Mouse (Mus musculus) G1E (cell line): Measurements from ENCODE around the gene Myoz2.

Experiments
- CTCF ChIP-seq: IDR thresholded peaks from 2 replicates; pipeline ENCODE4 v1.5.1; 2012; ENCODE audit warnings: low read depth, low read length, inconsistent platforms, mixed read lengths
- GATA1 ChIP-seq: IDR thresholded peaks from 2 replicates; pipeline ENCODE4 v1.6.1; 2012; ENCODE audit warnings: borderline replicate concordance, low read length, inconsistent platforms, mixed read lengths
- GATA2 ChIP-seq: IDR thresholded peaks from 2 replicates; pipeline ENCODE4 v1.6.1; 2012; ENCODE audit warnings: low read depth, low read length, inconsistent platforms, borderline replicate concordance
- POLR2AphosphoS5 ChIP-seq: IDR thresholded peaks from 2 replicates; pipeline ENCODE4 v1.6.1; 2012; ENCODE audit warnings: low read depth, low read length, inconsistent platforms; ENCODE audit not compliant: insufficient replicate concordance
- TAL1 ChIP-seq: conservative IDR thresholded peaks from 2 replicates; pipeline ENCODE4 v1.6.1; 2012; ENCODE audit warnings: low read depth, low read length, inconsistent platforms, mixed read lengths

DNA sequence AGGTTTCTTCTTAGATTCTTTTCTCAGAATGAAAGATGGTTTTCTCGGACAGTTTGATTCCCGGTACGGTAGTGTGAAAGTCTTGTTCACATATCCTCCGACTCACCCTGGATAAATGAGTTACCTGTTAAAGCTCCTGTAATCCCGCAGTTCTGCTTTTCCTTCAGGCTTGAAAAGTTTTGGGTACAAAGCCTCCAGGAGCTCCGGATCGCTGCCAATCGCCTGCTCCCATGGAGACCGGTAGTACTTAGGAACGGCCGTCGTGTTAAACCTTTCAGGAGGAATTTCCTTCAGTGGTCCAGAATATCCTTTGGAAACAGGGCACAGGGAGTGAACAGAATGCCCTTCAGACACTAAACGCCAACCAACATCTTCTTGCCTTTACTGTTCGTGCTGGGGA is 21.3 kb downstream of the Myoz2 start:
- TF ChIP-seq CTCF (no peak), GATA1 (no peak), TAL1 (no peak), GATA2 (no peak), POLR2AphosphoS5 (no peak)
